Mouse (Mus musculus) heart, adult 2 months (tissue): ENCODE results near the gene Wdr34.

Experiments
- CTCF ChIP-seq: fragments of 200-600 bp; IDR thresholded peaks from 2 replicates; pipeline ENCODE4 v1.8.1; 2022; ENCODE audit warnings: antibody characterized with exemption, mild to moderate bottlenecking, moderate library complexity
- EP300 ChIP-seq: fragments of 200-500 bp; IDR thresholded peaks from 2 replicates; pipeline ENCODE4 v1.6.1; 2011; ENCODE audit warnings: low read depth, low read length, control low read depth; ENCODE audit not compliant: insufficient read depth
- POLR2A ChIP-seq: fragments of 200-500 bp; IDR thresholded peaks from 2 replicates; pipeline ENCODE4 v1.6.1; 2011; ENCODE audit warnings: mild to moderate bottlenecking, low read depth, low read length, control low read depth; ENCODE audit not compliant: insufficient read depth

DNA sequence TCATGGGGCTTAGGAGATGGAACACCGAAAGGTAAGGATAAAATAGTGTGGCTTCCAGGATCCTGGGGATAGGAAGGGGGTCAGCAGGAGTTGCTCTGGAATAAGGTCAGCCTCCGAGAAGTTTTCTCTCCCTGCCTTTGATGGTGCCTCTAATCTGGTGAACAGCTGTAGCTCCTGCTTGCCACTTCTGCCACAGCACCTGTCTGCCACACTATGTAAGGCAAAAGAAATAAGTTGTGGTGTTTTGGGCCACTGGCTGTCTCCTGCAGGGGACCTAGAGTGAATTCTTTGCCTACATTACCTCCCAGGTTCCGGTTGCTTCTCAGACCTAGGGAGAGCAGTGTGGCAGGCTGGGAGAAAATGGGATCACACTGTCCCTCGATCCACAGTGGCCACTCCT, 30.1 kb upstream of the Wdr34 start:
- TF ChIP-seq POLR2A (no peak), CTCF (no peak), EP300 (no peak)
